Mouse (Mus musculus) embryo, embryonic 9.5 days (tissue): ENCODE results near the gene Meiob.

ENCODE experiments used
- DNase-seq: peaks from one replicate; pipeline ENCODE4 v3.0.0-alpha.2; 2017; ENCODE audit errors: extremely low spot score

The Meiob gene

GRCm38 (mm10) chr17:24873695-24874404 lies 69.8 kb downstream of the Meiob start:
- DNase-seq = no peak

GRCm38 (mm10) chr17:24874405-24874745 lies 70.3 kb downstream of the Meiob start:
- no peak for DNase-seq

- no peak for DNase-seq
Observed at GRCm38 (mm10) chr17:24874989-24875388, 70.9 kb downstream of the Meiob start.

GRCm38 (mm10) chr17:24877336-24878116 lies 73.4 kb downstream of the Meiob start:
- no peak for DNase-seq

GRCm38 (mm10) chr17:24878117-24878397 lies 74.0 kb downstream of the Meiob start:
- DNase-seq = no peak

GRCm38 (mm10) chr17:24878531-24878930 lies 74.4 kb downstream of the Meiob start:
- DNase-seq = no peak

- DNase-seq = no peak
Observed at GRCm38 (mm10) chr17:24881738-24882440, 77.8 kb downstream of the Meiob start.

- no peak for DNase-seq
Observed at GRCm38 (mm10) chr17:24884391-24884790, 80.3 kb downstream of the Meiob start.

GRCm38 (mm10) chr17:24885356-24886133 lies 81.5 kb downstream of the Meiob start:
- DNase-seq = no peak

- DNase-seq = peak; percentile 96
Observed at GRCm38 (mm10) chr17:24886134-24886931, 82.2 kb downstream of the Meiob start, which contains the start of the genes Nubp2 and Spsb3. Nubp2 (minus strand) TSS chr17:24886349. Spsb3 (plus strand) TSS chr17:24886643.

GRCm38 (mm10) chr17:24886932-24887271 lies 82.8 kb downstream of the Meiob start:
- DNase-seq = no peak

- DNase-seq = no peak
Observed at GRCm38 (mm10) chr17:24887291-24888080, 83.4 kb downstream of the Meiob start.

- no peak for DNase-seq
Observed at GRCm38 (mm10) chr17:24888862-24889261, 84.8 kb downstream of the Meiob start.
